Mouse (Mus musculus) urinary bladder, postnatal 4 days (tissue): ENCODE data around the gene Ugt1a6b.
A peak's percentile ranks its signal among the peaks of the same experiment; 100 is the strongest.
"Not testable (repeated sequence)": the region's sequence is repeated elsewhere in the genome, so short reads cannot be mapped to it uniquely, and the experiment has no call there.

Source experiments
- DNase-seq, 2 experiments: peaks; one replicate each; pipeline ENCODE4 v3.0.0; 2021 to 2022; ENCODE audit warnings: low spot score in 2 of 2

Ugt1a6b gene

DNA sequence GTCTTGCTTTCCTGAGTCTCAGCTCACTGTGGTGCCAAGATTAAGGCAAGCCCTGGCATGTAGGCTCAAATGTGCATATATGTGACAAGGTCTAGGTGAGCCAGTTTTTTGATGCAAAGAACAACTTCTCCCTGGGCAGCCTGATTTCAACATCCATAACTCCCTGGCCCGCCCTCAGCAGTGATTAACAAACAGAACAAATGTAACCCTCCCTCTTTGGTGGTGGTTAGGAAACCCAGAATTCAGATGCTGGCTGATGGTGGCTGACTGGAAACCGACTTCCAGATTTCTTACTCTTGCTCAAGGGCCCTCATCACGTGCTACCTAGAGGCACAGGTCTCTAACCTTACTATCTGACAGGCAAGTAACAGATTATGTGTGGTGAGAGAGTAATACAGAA, at the start of gene Ugt1a6b:
Gene Ugt1a6b, plus strand, starts transcription at position 234 of the 400 bp plus-strand sequence.
- not testable (repeated sequence) for DNase-seq

DNA sequence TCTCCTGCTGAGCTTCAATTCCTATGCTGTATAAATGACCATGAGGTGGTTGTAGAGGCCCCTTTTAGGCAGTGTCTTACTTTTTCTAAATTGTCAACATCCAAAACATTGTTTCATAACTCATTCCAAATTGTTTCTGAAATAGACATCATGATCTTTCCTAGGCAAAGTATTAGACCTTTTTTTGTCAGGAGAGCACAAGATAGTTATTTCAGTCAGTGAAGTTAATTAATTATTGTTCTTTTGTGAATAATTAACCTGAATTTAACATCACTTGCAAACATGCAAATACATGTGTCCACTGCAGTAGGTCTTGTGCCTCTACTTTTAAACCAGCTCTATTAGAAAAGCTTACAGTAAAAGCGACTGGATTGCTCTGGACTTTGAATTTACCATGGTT, 48.0 kb upstream of the Ugt1a6b start, which contains the start of gene Ugt1a10:
Gene Ugt1a10, plus strand, starts transcription at position 301 of the 400 bp plus-strand sequence.
- no peak for DNase-seq

DNA sequence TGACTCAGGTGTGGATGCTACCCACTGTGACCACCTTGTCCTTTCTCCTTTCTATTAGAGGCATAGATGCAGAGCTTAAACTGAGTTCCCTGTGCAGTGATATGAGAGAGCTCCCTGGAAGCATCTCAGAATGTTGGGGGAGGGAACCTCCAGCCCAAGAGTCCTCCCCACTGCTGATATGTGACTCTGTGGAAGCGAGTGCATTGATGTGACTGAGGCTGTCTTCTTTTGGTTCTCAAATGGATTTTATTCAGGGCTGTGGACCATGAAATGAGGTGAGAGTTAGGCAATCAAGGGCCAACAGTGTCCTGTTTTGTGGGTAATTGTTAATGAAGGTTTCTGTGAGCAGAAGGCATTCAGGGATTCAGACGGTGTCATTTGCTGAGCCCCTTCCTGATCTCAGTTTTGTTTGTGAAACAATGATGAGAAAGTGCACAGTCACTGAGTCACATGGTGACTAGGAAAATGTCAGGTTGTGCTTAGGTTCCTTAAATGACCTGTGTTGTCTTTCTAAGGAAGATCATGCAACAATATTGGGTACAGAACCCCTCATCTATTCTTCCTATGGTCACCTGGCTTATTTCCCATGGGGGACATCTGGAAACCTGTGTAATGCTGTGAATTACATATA, 36.5 kb upstream of the Ugt1a6b start:
- not testable (repeated sequence) for DNase-seq

DNA sequence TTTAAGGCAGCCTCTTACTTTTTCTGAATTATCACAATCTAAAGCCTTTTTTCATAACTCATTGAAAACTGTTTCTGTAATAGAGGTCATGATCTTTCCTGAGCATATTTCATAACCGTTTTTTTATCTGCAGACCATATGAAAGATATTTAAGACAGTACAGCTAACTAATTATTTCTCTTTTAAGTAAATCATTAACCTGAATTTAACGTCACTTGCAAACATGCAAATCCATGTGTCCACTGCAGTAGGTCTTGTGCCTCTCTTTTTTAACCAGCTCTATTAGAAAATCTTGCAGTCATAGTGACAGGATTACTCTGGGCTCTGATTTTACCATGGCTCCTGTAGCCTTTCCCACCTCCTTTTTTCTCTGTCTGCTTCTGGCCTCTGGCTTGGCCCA, 32.6 kb upstream of the Ugt1a6b start, which contains the start of gene Ugt1a9:
Gene Ugt1a9, plus strand, starts transcription at position 306 of the 400 bp plus-strand sequence.
- no peak for DNase-seq

DNA sequence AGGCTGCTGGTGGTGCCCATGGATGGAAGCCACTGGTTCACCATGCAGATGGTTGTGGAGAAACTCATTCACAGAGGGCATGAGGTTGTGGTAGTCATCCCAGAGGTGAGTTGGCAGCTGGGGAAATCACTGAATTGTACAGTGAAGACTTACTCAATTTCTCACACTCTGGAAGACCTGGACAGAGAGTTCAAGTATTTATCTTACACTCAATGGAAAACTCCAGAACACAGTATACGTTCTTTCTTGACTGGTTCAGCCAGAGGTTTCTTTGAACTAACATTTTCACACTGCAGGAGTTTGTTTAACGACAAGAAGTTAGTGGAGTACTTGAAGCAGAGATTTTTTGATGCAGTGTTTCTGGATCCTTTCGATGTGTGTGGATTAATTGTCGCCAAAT, 32.1 kb upstream of the Ugt1a6b start:
- DNase-seq: no peak

DNA sequence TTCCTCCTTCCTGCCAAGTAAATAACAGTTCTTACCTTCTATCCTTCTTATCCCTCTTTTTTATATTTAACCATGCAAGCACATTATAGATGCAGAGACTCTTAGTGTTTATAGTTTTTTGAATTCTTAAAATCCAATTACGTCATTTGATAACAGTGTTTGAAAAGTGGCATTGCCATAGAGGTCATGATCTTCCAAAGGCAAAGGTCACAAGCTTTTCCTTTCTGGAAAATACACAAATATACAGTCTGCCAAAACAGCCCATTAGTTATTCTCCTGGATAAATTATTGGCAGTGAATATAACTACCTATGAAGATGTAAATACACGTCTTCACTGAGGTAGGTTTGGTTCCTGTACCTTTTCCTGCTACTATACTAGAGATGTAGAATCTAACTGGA, 28.6 kb upstream of the Ugt1a6b start:
- no peak for DNase-seq

DNA sequence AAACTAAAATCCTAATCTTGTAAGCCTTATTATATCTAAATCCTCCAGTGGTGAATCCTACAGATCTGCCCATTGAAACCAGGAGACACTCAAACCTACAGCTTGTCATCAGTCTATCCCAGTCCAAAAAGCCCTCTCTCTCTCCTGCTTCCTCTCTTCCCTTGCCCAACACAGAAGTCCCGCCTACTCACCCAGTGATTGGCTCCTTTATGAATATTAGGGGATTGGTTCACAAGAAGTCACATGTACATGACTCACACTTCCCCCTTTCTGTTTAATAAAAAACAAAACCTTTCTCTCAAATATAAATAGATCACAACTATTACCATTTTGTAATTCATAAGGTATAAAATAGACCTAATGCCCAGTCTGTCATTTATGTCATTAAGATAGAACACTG, 25.9 kb upstream of the Ugt1a6b start:
- no peak for DNase-seq

DNA sequence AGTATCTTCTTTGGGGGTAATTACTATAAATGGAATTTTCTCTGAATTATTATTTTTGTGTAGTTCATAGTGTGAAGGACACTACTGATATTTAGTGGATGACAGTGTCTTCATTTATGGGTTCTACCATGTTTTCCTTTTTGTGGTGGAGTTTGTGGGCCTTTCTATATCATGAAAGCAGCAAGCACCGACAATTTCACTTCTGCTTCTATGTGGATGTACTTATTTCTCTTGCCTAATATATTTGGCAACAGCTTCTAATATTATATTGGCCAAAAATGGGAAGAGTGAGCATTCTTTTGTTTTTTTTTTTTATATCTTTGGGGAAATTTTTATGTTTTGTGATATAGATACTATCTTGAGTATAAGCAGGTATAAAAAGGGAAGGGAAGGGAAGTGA, 21.4 kb upstream of the Ugt1a6b start:
- no peak for DNase-seq

DNA sequence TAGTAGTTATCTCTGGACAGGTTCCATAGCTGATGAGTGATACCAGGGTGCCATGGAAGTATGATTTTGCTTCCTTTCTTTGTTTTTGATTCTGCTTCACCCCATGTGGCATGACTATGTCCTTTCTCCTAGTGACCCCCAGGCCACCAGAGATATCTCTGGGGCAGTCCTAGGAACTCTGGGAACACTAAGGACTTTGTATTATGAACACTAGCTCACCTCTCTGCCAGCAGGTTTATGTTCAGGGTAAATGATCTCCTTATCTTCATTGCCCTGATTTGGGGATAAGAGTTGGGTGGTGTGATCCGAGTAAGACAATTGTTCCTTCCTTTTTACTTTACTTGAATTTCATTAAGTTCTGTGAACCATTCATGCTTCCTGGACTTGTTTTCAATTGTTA, 16.9 kb upstream of the Ugt1a6b start:
- no peak for DNase-seq

DNA sequence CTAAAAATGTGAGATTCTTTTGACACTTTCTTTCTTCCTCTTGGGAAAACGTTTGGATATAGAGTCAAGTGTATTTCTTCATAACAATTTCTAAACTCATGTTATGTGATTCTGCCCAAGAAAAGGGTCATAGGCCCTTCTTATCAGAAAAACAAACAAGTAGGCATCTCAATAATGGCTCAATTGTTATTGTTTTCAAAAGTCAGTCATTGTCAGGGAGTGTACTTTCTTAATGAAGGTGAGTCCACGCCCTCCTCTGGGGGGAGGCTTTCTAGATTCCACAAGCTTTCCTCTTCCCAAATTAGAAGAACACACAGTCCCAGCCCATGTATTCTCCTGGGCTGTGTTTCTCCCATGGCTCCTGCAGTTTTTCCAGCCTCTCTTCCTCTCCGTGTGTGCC, 15.5 kb upstream of the Ugt1a6b start, which contains the start of gene Ugt1a8:
Gene Ugt1a8, plus strand, starts transcription at position 301 of the 400 bp plus-strand sequence.
- no peak for DNase-seq

DNA sequence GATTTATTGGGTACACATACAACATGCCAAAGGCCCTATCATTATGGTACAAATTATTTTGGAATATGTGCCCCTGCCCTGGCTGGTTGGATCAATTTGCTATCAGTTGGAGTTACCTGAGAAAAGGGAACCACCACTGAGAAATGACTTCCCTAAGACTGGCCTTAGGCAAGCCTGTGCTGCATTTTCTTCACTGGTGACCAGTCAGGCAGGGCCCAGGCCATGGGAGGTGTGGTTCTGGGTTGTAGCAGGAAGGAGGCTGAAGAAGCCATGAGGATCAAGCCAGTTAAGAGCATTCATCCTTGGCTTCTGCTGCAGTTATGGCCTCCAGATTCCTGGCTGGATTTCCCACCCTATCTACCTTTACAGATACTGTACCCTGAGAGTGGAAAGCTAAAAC, 10.7 kb upstream of the Ugt1a6b start:
- no peak for DNase-seq

DNA sequence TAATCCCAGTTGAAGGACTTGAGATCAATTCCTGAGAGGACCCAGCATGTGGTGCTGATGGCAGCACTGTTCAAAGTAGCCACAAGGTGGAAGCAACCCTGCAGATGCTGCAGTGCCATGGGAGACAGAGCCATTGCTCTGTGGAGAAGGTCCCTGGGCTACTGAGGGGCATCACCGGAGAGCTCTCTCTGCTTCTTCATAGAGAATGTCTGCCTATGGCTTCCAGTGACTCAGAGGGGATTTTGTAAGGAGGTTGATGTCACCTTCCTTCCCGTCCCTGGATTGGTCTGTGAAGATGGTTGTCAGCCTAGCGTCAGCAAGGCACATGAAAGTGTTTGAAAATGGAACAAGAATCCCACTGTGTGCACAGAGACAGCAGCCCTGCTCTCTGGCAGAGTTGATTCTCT, 8.8 kb upstream of the Ugt1a6b start:
- DNase-seq: not testable (repeated sequence)

DNA sequence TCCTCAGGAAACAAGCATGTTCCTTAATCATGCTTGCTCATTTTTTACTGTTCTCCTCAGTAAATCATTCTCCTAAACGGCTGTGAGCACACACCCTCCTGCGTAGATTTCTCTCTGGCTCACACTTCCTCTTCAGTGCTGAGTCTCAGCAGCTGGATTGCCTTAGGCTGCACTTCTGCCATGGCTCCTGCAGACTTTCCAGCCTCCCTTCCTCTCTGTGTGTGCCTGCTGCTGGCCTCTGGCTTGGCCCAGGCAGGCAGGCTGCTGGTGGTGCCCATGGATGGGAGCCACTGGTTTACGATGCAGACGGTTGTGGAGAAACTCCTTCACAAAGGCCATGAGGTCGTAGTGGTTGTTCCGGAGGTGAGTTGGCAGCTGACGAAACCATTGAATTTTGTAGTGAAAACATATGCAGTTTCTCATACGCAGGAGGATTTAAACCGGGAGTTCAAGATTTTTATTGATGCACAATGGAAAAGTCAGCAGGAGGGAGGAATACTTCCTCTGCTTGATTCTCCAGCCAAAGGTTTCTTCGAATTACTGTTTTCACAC, 8.0 kb upstream of the Ugt1a6b start, which contains the start of gene Ugt1a7c:
Gene Ugt1a7c, plus strand, starts transcription at position 122 of the 552 bp plus-strand sequence.
- peak in 1 of 2 experiments; percentile 43 for DNase-seq

DNA sequence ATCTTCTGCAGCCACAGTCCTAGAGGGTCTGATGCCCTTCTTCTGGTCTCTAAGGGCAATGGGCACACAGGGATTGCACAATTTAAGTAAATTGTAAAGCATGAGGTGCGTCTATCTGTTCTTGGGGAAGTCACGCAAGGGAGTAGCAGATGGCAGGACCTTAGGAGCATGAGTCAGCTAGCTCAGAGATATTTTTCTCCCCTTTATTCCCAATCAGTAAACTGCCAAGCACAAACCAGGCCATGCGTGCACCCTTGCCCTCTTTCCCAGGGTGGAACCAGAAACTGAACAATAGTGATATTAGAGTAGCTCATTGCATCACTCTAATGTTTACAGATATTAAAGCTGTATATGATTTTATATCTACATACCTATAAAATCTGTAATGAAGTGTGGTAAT, 4.5 kb upstream of the Ugt1a6b start:
- not testable (repeated sequence) for DNase-seq

DNA sequence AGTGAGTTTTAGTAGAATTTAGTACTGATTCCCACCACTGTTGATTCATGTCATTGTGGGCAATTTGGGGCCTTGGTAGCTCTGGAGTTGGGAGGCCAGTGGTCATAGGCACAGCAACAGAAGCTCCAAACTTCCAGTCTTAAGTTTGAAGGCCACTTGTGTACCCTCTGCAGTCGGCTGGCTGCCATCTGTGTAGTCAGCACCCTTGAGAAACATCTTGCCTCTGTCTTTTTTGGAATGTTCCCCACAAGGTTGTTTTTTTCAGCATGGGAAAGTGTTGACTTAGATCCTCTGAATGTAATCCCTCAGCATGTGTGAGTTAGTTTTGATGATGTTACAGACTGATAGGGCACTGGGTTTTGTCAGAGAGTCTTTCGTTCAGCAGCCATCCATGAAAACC, 3.4 kb upstream of the Ugt1a6b start:
- not testable (repeated sequence) for DNase-seq

DNA sequence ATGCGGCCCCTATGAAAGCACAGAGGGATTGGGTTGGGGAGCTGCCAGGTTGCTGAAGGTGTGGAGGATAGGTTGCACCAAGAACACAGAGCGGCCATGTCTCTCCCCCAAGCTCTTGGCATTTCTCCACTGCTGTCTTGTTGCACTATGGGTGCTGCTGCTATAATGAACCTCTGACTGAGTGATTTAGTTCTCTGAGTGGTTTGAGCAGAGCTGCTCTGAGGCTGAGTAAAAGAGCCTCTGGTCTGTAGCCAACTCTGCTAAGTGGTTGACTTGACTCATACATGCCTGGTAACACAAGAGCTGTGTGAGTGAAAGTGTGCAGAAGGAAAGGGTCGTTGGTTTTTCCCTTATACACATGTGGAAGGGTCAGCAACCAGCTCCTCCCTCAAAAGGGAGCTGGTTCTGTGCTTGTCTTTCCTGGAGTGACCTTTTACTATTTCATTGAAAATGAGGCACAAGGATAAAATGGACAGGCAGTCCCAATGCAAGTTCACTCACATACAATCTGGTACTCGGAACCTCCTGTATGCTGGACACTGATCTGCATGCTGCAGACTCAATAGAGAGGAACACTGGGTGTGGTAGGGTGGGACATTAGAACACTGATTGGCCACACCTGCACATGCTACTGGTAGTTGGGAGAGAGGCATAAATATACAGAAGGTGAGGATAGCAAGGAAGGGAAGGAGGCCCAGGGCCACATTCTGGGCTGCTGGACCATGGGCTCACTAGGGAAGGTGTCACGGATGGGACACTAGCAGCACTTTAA, 831 bp downstream of the Ugt1a6b start:
- DNase-seq: not testable (repeated sequence)

DNA sequence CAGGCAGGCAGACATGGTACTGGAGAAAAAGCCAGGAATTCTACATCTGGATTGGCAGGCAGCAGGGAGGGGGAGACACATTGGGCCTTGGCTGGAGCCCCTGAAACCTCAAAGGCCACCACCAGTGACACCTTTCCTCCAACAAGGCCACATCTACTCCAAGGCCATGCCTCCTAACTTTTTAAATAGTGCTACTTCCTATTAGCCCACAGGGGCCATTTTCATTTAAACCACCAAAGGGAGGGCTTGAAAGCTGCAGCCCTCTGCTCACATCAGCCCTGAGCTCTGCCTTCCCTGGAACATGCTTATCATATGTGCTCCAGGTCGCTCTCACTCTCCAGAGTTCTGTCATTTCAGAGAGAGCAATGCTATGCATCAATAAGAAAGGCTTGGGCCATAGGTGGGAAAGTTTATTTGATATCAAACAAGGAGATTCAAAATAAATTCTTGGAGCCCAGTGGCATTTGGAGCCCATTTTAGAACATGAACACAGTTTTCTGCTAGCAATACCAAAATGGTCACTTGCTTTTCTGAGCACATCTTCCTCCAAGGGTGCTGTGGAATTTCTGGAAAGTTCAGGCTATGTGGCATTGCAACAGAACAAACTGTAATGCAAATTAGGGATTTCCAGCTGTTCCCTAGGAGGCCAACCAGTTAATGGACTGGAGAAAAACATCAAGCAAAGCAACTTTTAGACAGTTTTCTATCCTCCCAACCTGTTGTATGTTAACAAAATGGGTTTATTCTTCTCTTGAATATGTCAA, 1.8 kb downstream of the Ugt1a6b start:
- no peak for DNase-seq

DNA sequence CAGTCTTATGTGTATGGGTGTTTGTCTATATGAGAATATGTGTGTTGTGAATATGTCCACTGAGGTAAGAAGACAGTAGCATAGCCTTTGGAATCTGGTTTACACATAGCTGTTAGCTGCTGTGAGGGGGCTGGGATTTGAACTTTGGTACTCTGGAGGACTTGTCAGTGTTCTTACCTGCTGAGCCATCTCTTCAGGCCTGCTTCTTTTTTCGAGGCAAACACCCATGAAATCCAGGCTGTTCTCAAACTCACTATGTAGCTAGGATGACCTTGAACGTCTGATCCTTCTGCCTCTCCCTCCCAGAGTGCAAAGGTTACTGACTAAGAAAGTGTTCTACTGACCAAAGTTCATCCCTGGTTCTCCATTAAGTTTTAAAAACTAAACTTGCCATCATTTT, 2.6 kb downstream of the Ugt1a6b start:
- DNase-seq: no peak

DNA sequence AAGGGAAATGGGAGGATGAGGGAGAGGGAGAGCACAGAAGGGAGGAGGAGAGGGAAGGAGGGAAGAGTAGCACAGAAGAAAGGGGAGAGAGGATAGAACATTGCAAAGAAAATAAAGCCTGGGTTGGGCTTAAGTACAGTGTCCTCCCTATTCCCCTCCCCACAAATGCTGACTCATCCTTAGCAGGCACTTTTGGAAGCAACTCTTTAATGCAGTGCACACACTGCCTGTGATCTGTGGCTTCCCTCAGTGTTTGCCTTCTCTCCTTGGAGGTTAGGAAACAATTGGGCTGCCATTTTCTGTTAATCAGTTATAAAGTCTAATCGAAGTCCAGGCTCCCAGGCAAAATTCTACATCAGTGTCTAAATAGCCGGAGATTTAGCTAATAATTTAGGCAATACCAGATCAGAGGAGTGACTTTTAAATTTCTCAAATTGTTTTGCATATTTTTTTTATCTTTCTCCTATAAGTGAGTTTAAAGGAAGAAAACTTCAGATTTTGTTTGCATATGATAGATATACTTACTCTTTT, 6.0 kb downstream of the Ugt1a6b start:
- not testable (repeated sequence) for DNase-seq

DNA sequence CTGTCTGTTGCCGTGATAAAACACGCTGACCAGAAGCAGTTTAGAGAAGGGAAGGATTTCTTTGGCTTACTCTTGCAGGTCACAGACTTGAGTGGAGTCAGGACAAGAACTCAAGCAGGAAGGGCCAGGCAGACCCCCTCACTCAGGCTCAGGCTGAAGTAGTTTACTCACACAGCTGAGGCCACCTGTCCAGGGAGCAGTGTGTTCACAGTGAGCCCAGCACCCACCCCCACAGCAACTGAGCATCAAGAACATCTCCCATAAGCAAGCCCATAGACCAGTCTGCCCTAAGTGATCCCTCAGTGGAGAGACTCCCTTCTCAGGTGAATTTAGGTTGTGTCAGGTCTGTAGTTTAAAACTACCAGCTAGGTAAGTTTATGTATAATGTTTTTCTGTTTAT, 6.6 kb downstream of the Ugt1a6b start:
- DNase-seq: not testable (repeated sequence)

DNA sequence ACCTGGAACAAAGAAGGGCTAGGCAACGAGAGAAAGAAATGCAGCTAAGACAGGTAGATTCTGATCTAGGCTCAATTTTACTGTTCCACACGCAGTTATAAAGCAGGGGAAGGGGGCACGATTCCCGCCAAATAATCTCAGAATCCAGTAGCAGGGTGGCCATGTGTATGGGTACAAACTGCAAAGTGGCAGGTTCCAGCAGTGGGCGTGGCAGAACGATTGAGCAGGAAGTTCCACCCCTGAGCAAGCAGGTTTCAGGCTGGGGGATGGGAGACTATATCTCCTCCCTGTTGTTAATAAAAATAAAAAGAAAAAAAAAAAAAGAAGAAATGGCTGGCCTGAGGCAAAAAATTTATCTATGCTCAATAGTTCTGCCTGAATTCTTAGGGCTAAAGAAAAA, 9.7 kb downstream of the Ugt1a6b start:
- DNase-seq: not testable (repeated sequence)

DNA sequence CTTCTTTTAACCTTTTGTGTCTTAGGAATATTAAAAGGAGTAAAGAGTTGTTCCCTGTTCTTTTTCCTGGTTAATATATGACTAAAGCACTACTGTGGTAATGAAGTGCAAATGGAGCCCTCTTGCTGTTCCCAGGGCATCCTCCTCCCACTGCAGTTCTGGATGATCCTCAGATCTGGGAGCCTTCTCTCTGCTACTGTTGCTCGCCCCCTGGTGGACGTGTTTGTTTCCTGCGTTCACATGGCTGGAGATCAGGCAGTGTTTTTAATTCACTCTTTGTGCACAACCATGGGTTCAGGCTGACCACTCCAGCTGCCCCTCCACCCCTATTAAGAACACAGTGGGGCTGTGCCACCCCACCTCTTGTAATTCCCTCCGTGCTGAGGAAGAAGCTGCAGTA, 17.5 kb downstream of the Ugt1a6b start:
- not testable (repeated sequence) for DNase-seq
